In the genomic region with DNA sequence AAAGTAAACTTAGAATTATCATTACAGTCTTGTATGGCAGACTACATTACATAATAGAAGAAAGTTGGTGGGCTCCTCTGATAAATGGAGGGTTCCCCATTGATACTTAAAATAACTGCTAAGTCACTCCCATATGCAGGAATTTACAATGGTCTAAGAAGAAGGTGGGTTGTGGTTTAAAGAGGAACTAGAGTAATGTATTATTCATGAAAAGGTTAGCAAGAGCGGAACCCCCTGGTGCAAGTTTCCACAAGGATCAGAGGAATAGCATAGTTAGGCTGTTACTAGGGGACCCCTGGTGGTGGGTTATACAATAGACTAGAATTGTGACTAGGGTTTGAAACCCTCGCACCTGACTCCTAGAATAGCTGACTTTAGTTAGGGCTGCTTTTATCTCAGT, we compare ENCODE assay signal across 17 mouse cellular contexts. TPM values are rescaled to one million over a fixed set of nuclear protein-coding genes. Genes with fewer than 3 reads are reported as not detected.
DNase-seq lines count a peak whose midpoint lies in the region; ATAC-seq and TF ChIP-seq lines count a peak whose summit lies in the region.
"Had no signal": no experiment of that assay in that cellular context is flagged by ENCODE, and none has a peak within 500 bp of the region (broad histone marks: within the 10 kb centered on the region; RNA-seq: fewer than 3 reads in every experiment).

No protein-coding gene starts in this region.

- H3K27ac ChIP-seq in forebrain, embryonic 11.5 days (ENCODE audit: low read depth, low read length) = no peak overlapping the region
- H3K27ac ChIP-seq in forebrain, embryonic 10.5 days = no peak overlapping the region
- peak overlapping the region; percentile 95; the same call in 1 of the 2 replicates for H3K27ac ChIP-seq in ES-E14 (ENCODE audit: insufficient read depth, low read depth, low read length, poor library complexity, severe bottlenecking)
- H3K27ac ChIP-seq: kidney, embryonic 15.5 days; macrophage; midbrain, embryonic 15.5 days; neural tube, embryonic 12.5 days had no signal

- no peak overlapping the region for H3K4me2 ChIP-seq in forebrain, embryonic 11.5 days (ENCODE audit: low read depth, low read length, severe bottlenecking)
- H3K4me2 ChIP-seq: liver, embryonic 11.5 days; midbrain, embryonic 15.5 days; neural tube, embryonic 12.5 days had no signal

- 0 out of 2 replicates have a peak, but pooled peaks have one; percentile 24 for ATAC-seq in forebrain, embryonic 11.5 days (replicated peaks; ENCODE audit: low FRiP score)
- peak; percentile 84 for ATAC-seq in megakaryocyte progenitor cell, adult 5-6 weeks (replicated peaks; ENCODE audit: poor library complexity)
- ATAC-seq: hindbrain, embryonic 16.5 days; midbrain, embryonic 15.5 days had no signal

- H3K9ac ChIP-seq in forebrain, embryonic 11.5 days (ENCODE audit: low read length) = no peak overlapping the region
- H3K9ac ChIP-seq in ES-E14 (ENCODE audit: insufficient read depth, low read depth, low read length, poor library complexity, severe bottlenecking) = no peak overlapping the region
- H3K9ac ChIP-seq: kidney, embryonic 15.5 days; midbrain, embryonic 15.5 days; neural tube, embryonic 12.5 days had no signal

- 56% methylated on average over 2 of the region's 2 CpGs for WGBS in forebrain, embryonic 11.5 days
- 69% methylated on average over 2 of the region's 2 CpGs for WGBS in forebrain, embryonic 10.5 days

- no peaks in the 10 kb centered on the region for H3K36me3 ChIP-seq in forebrain, embryonic 11.5 days (ENCODE audit: control insufficient read depth, insufficient read depth, low read length)
- H3K36me3 ChIP-seq in forebrain, embryonic 10.5 days (replicated peaks) = no peaks in the 10 kb centered on the region
- H3K36me3 ChIP-seq in ES-E14 (ENCODE audit: control insufficient read depth, insufficient read depth, low read length, poor library complexity, severe bottlenecking) = no peaks in the 10 kb centered on the region
- H3K36me3 ChIP-seq: kidney, embryonic 15.5 days; midbrain, embryonic 15.5 days; neural tube, embryonic 12.5 days had no signal

- no peak overlapping the region for H3K4me3 ChIP-seq in forebrain, embryonic 11.5 days (ENCODE audit: low read depth, low read length)
- H3K4me3 ChIP-seq in forebrain, embryonic 10.5 days = no peak overlapping the region
- H3K4me3 ChIP-seq in ES-E14 (ENCODE audit: insufficient read depth in 1 of 2, low read depth in 1 of 2, low read length in 2 of 2, poor library complexity in 1 of 2, severe bottlenecking in 1 of 2) = no peak overlapping the region; a peak in 1 of 4 replicates
- H3K4me3 ChIP-seq: erythroblast, embryonic 14.5 days; kidney, embryonic 15.5 days; midbrain, embryonic 15.5 days; neural tube, embryonic 12.5 days had no signal

- no peaks in the 10 kb centered on the region for H3K4me1 ChIP-seq in forebrain, embryonic 11.5 days (replicated peaks; ENCODE audit: control insufficient read depth, insufficient read depth, low read length)
- no peaks in the 10 kb centered on the region for H3K4me1 ChIP-seq in forebrain, embryonic 10.5 days
- H3K4me1 ChIP-seq in ES-E14 (ENCODE audit: control insufficient read depth in 2 of 2, insufficient read depth in 2 of 2, low read length in 2 of 2, poor library complexity in 1 of 2) = peaks cover 7 to 34% of the 10 kb centered on the region in 2 experiments
- H3K4me1 ChIP-seq: midbrain, embryonic 15.5 days; neural tube, embryonic 12.5 days had no signal

- H3K9me3 ChIP-seq in forebrain, embryonic 11.5 days (ENCODE audit: control insufficient read depth, low read length) = no peaks in the 10 kb centered on the region
- H3K9me3 ChIP-seq in forebrain, embryonic 10.5 days = no peaks in the 10 kb centered on the region
- H3K9me3 ChIP-seq in ES-E14 (ENCODE audit: control insufficient read depth, insufficient read depth, low read depth, low read length) = no peaks in the 10 kb centered on the region
- H3K9me3 ChIP-seq: kidney, embryonic 15.5 days; midbrain, embryonic 15.5 days; neural tube, embryonic 12.5 days had no signal

- in situ Hi-C loops in ES-E14 (cut with MboI; ENCODE audit: low sequenced_read_pairs in 2 of 2, unreplicated experiment in 2 of 2) = no loop called here

- intact Hi-C loops in left cerebral cortex, postnatal 10 days (cut with DNase I) = no loop called here

- no peaks in the 10 kb centered on the region for H3K27me3 ChIP-seq in forebrain, embryonic 11.5 days (ENCODE audit: control insufficient read depth, insufficient read depth, low read length)
- no peaks in the 10 kb centered on the region for H3K27me3 ChIP-seq in forebrain, embryonic 10.5 days (ENCODE audit: poor library complexity, severe bottlenecking)
- H3K27me3 ChIP-seq: kidney, embryonic 15.5 days; midbrain, embryonic 15.5 days; neural tube, embryonic 12.5 days had no signal

- no peak for DNase-seq in forebrain, embryonic 11.5 days (ENCODE audit: low spot score)
- DNase-seq in forebrain, embryonic 10.5 days (ENCODE audit: extremely low spot score, low spot score) = no peak
- peak; percentile 20 for DNase-seq in lung, postnatal 36 days
- no peak for DNase-seq in lung, postnatal 10 days
- peak; percentile 78 for DNase-seq in ES-E14 (ENCODE audit: low read depth, low spot score)
- no peak for DNase-seq in cerebellum, postnatal 25 days
- no peak for DNase-seq in left cerebral cortex, postnatal 10 days (ENCODE audit: extremely low spot score in 1 of 2, low spot score in 2 of 2)
- DNase-seq: adrenal gland, postnatal 36 days; cerebellum, postnatal 36 days had no signal

TF ChIP-seq in ES-E14, 5 proteins besides CTCF, POLR2A, EP300 and RAD21:
- TF ChIP-seq ZC3H11A (IDR thresholded peaks at IDR 0.05; ENCODE audit: borderline replicate concordance, low read depth, low read length) (peak; percentile 17; the same call in 1 of the 2 replicates), ZNF384 (IDR thresholded peaks at IDR 0.05; ENCODE audit: low read depth, low read length) (no peak), MAFK (IDR thresholded peaks at IDR 0.05; ENCODE audit: insufficient read depth, low read depth, low read length) (peak; percentile 84), CHD2 (IDR thresholded peaks at IDR 0.05; ENCODE audit: low read depth, low read length) (no peak)

RNA-seq across cellular contexts. Expression of a gene that starts 23.1 kb away (rescaled TPM):
- polyA plus RNA-seq in forebrain, embryonic 11.5 days (2014; fragmentation: Nextera tagmentation; extraction: Ambion mirVana) = 1,010 and 1,015 TPM in 2 replicates
- 437 and 457 TPM in 2 replicates for polyA plus RNA-seq in forebrain, embryonic 10.5 days (2016; fragmentation: Nextera tagmentation; extraction: Ambion mirVana)
- total RNA-seq in ES-E14 (2012; rRNA removed) = 459 and 494 TPM in 2 replicates
- 640 and 703 TPM in 2 replicates for total RNA-seq in megakaryocyte progenitor cell, adult 5-6 weeks (2015)
- total RNA-seq in megakaryocyte progenitor cell, adult 5-6 weeks (2017) = 490 and 622 TPM in 2 replicates
- 100 to 1,000 TPM; 412 to 414 TPM for total RNA-seq in left cerebral cortex, postnatal 10 days (2021)

RNA-seq across cellular contexts. Expression of a gene that starts 41.8 kb away (rescaled TPM):
- polyA plus RNA-seq in forebrain, embryonic 11.5 days (2014; fragmentation: Nextera tagmentation; extraction: Ambion mirVana) = 111 and 112 TPM in 2 replicates
- 77.3 and 84.2 TPM in 2 replicates for polyA plus RNA-seq in forebrain, embryonic 10.5 days (2016; fragmentation: Nextera tagmentation; extraction: Ambion mirVana)
- total RNA-seq in ES-E14 (2012; rRNA removed) = 14.4 and 18.2 TPM in 2 replicates
- 153 and 181 TPM in 2 replicates for total RNA-seq in megakaryocyte progenitor cell, adult 5-6 weeks (2015)
- 153 and 163 TPM in 2 replicates for total RNA-seq in megakaryocyte progenitor cell, adult 5-6 weeks (2017)
- total RNA-seq in left cerebral cortex, postnatal 10 days (2021) = 10 to 100 TPM; 33.4 to 33.6 TPM

RNA-seq across cellular contexts. Expression of a gene that starts 45.2 kb away (rescaled TPM):
- polyA plus RNA-seq in forebrain, embryonic 11.5 days (2014; fragmentation: Nextera tagmentation; extraction: Ambion mirVana) = 8.3 and 9.5 TPM in 2 replicates
- 6.7 and 9.4 TPM in 2 replicates for polyA plus RNA-seq in forebrain, embryonic 10.5 days (2016; fragmentation: Nextera tagmentation; extraction: Ambion mirVana)
- total RNA-seq in ES-E14 (2012; rRNA removed) = 1.8 and 2.1 TPM in 2 replicates
- total RNA-seq in megakaryocyte progenitor cell, adult 5-6 weeks (2015) = 3.8 and 4.2 TPM in 2 replicates
- 1.7 and 3.2 TPM in 2 replicates for total RNA-seq in megakaryocyte progenitor cell, adult 5-6 weeks (2017)
- total RNA-seq in left cerebral cortex, postnatal 10 days (2021) = 10 to 100 TPM; 10.0 to 11.1 TPM

Comparison
In these comparisons a context has a peak if more than half of its experiments do, and no peak if none do; other contexts are left out.
1. DNase-seq: peak in lung, postnatal 36 days (single experiment) and ES-E14 (single experiment); none in forebrain, embryonic 11.5 days (single experiment), forebrain, embryonic 10.5 days (single experiment), lung, postnatal 10 days (single experiment), cerebellum, postnatal 25 days (0 of 2) and left cerebral cortex, postnatal 10 days (0 of 2).